Comparison of ENCODE assay signal across 1 mouse cellular context in genomic region chr11:49848080-49848815, GRCm38 (mm10).
TF ChIP-seq lines count a peak whose summit lies in the region.

No protein-coding gene starts in this region.

TF ChIP-seq in MEL, 35 proteins besides CTCF, POLR2A, EP300 and RAD21 (continued from another document):
- 0 out of 2 replicates have a peak, but pooled peaks have one; percentile 38 for TF ChIP-seq UBTF (IDR thresholded peaks at IDR 0.05; ENCODE audit: borderline replicate concordance, insufficient read depth, low read depth, low read length)
- no peak for TF ChIP-seq NRF1 (IDR thresholded peaks at IDR 0.05; ENCODE audit: insufficient read depth, low read depth, low read length, poor library complexity, severe bottlenecking)
